Mouse (Mus musculus): ENCODE measurements around the gene Golga3. TPM values are rescaled to one million over a fixed set of nuclear protein-coding genes. Genes with fewer than 3 reads are reported as not detected.

The Golga3 gene
- polyA plus RNA-seq, 1 experiment, result 21.7 TPM

GRCm38 (mm10) chr5:110231638-110232037 is 55.1 kb downstream of the Golga3 start:
- TF ChIP-seq CTCF (IDR thresholded peaks at IDR 0.05; ENCODE audit: borderline replicate concordance, extremely low read depth, insufficient read depth, insufficient read length) (no peak), POLR2A (IDR thresholded peaks at IDR 0.05; ENCODE audit: borderline replicate concordance, extremely low read depth, insufficient read depth, insufficient read length, poor library complexity, severe bottlenecking) (no peak)
- DNase-seq (ENCODE audit: low read depth), result peak; percentile 11

- no peak for TF ChIP-seq CTCF (IDR thresholded peaks at IDR 0.05; ENCODE audit: borderline replicate concordance, extremely low read depth, insufficient read depth, insufficient read length)
- TF ChIP-seq POLR2A (IDR thresholded peaks at IDR 0.05; ENCODE audit: borderline replicate concordance, extremely low read depth, insufficient read depth, insufficient read length, poor library complexity, severe bottlenecking), result no peak
- no peak for DNase-seq (ENCODE audit: low read depth)
Observed at GRCm38 (mm10) chr5:110232346-110232745, 55.8 kb downstream of the Golga3 start.

GRCm38 (mm10) chr5:110244091-110244490 is 67.6 kb downstream of the Golga3 start:
- DNase-seq (ENCODE audit: low read depth), result no peak
- TF ChIP-seq CTCF (IDR thresholded peaks at IDR 0.05; ENCODE audit: borderline replicate concordance, extremely low read depth, insufficient read depth, insufficient read length), result no peak
- TF ChIP-seq POLR2A (IDR thresholded peaks at IDR 0.05; ENCODE audit: borderline replicate concordance, extremely low read depth, insufficient read depth, insufficient read length, poor library complexity, severe bottlenecking), result no peak

GRCm38 (mm10) chr5:110266941-110267340 is 90.4 kb downstream of the Golga3 start:
- TF ChIP-seq POLR2A (IDR thresholded peaks at IDR 0.05; ENCODE audit: borderline replicate concordance, extremely low read depth, insufficient read depth, insufficient read length, poor library complexity, severe bottlenecking), result no peak

GRCm38 (mm10) chr5:110269141-110270101 is 92.9 kb downstream of the Golga3 start, which contains the start of gene Pgam5:
TSS of gene Pgam5 (minus strand) at chr5:110269913.
- DNase-seq (ENCODE audit: low read depth), result peak; percentile 95
- TF ChIP-seq POLR2A (IDR thresholded peaks at IDR 0.05; ENCODE audit: borderline replicate concordance, extremely low read depth, insufficient read depth, insufficient read length, poor library complexity, severe bottlenecking) (peak; percentile 82), CTCF (IDR thresholded peaks at IDR 0.05; ENCODE audit: borderline replicate concordance, extremely low read depth, insufficient read depth, insufficient read length) (peak; percentile 86)

More at GRCm38 (mm10) chr5:110266941-110267340, 90.4 kb downstream of the Golga3 start:
- no peak for DNase-seq (ENCODE audit: low read depth)

- DNase-seq (ENCODE audit: low read depth), result no peak
- no peak for TF ChIP-seq CTCF (IDR thresholded peaks at IDR 0.05; ENCODE audit: borderline replicate concordance, extremely low read depth, insufficient read depth, insufficient read length)
- no peak for TF ChIP-seq POLR2A (IDR thresholded peaks at IDR 0.05; ENCODE audit: borderline replicate concordance, extremely low read depth, insufficient read depth, insufficient read length, poor library complexity, severe bottlenecking)
Observed at GRCm38 (mm10) chr5:110270242-110270641, 93.7 kb downstream of the Golga3 start.

- TF ChIP-seq POLR2A (IDR thresholded peaks at IDR 0.05; ENCODE audit: borderline replicate concordance, extremely low read depth, insufficient read depth, insufficient read length, poor library complexity, severe bottlenecking), result no peak
- no peak for TF ChIP-seq CTCF (IDR thresholded peaks at IDR 0.05; ENCODE audit: borderline replicate concordance, extremely low read depth, insufficient read depth, insufficient read length)
- DNase-seq (ENCODE audit: low read depth), result no peak
Observed at GRCm38 (mm10) chr5:110274147-110274546, 97.6 kb downstream of the Golga3 start.

- TF ChIP-seq POLR2A (IDR thresholded peaks at IDR 0.05; ENCODE audit: borderline replicate concordance, extremely low read depth, insufficient read depth, insufficient read length, poor library complexity, severe bottlenecking), result no peak
- TF ChIP-seq CTCF (IDR thresholded peaks at IDR 0.05; ENCODE audit: borderline replicate concordance, extremely low read depth, insufficient read depth, insufficient read length), result no peak
- DNase-seq (ENCODE audit: low read depth), result no peak
Observed at GRCm38 (mm10) chr5:110274846-110275245, 98.3 kb downstream of the Golga3 start.

Other genes with a start within 250 kb of the Golga3 start
- gene Zfp932, start 180.2 kb upstream of the Golga3 start, polyA plus RNA-seq (2012; rRNA removed), result 24.2 and 27.1 TPM in 2 replicates
- 0.66 and 2.1 TPM in 2 replicates for gene Gm17655, start 104.2 kb upstream of the Golga3 start, polyA plus RNA-seq (2012; rRNA removed)
- 0.42 and 0.63 TPM in 2 replicates for gene Gm35315, start 82.3 kb upstream of the Golga3 start, polyA plus RNA-seq (2012; rRNA removed)
- gene Plcxd1, start 76.7 kb upstream of the Golga3 start, polyA plus RNA-seq (2012; rRNA removed), result 2.6 and 3.2 TPM in 2 replicates
- 183 and 293 TPM in 2 replicates for gene Gtpbp6, start 68.5 kb upstream of the Golga3 start, polyA plus RNA-seq (2012; rRNA removed)
- 5.8 and 9.7 TPM in 2 replicates for gene Zfp605, start 66.6 kb upstream of the Golga3 start, polyA plus RNA-seq (2012; rRNA removed)
- gene Chfr, start 40.9 kb upstream of the Golga3 start, polyA plus RNA-seq (2012; rRNA removed), result 119 and 128 TPM in 2 replicates
- 18.7 and 19.8 TPM in 2 replicates for gene Ankle2, start 54.3 kb downstream of the Golga3 start, polyA plus RNA-seq (2012; rRNA removed)
- 55.4 and 55.9 TPM in 2 replicates for gene Pgam5, start 93.2 kb downstream of the Golga3 start, polyA plus RNA-seq (2012; rRNA removed)
- 4.3 and 4.5 TPM in 2 replicates for gene Pxmp2, start 109.5 kb downstream of the Golga3 start, polyA plus RNA-seq (2012; rRNA removed)
- gene Pole, start 109.6 kb downstream of the Golga3 start, polyA plus RNA-seq (2012; rRNA removed), result 15.8 and 20.2 TPM in 2 replicates
- gene P2rx2, start 166.5 kb downstream of the Golga3 start, polyA plus RNA-seq (2012; rRNA removed), result 8.3 and 10.8 TPM in 2 replicates
- gene Lrcol1, start 168.0 kb downstream of the Golga3 start, polyA plus RNA-seq (2012; rRNA removed), result not detected in 2 replicates

Data from brain, embryonic 14.5 days (tissue).